Mouse (Mus musculus) c-Kit-positive CD71-positive TER-119-positive erythroid progenitor cells, embryonic 14.5 days (primary cell): ENCODE measurements at regions not wholly inside any gene's neighbourhood (a gene's known extent, or its start where the extent isn't known, plus 50 kb on each side); places are given as distances from the start of the nearest gene placed in this dataset.

Experiments used
- DNase-seq: peaks from one replicate; pipeline ENCODE4 v3.0.0-alpha.2; 2013; ENCODE audit warnings: low spot score

DNA sequence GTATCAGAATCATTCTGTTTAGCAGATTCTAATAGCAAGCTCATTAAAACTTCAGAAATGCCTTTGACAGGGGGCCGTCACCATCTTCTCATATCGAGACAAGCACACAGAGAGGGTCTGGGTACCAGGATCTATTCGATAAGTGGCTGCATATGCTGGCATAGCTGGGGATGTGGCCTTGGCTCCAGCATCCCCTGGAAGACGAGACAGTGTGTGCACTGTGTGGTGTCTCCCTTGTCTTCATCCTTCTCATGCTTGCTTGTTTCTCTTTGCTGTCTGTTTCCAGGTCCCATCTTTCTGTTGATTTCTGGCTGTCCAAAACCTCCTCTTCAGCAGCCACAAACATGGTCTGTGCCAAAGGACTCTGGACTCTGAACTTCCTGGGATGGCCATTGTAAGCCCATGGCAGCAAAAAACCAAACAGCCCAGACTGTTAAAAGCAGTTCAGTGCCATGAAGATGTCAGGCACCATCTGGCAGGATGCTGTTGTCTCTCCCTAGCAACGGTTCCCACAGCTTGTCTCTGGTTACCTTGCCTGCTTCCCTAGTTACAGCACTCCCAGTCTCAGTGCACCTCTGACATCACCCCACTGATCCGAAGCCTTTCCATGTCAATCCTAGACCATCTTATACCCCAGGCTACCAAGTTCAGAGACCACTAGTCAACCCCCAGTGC lies 56.5 kb downstream of the Kctd12 start:
- DNase-seq, result no peak

DNA sequence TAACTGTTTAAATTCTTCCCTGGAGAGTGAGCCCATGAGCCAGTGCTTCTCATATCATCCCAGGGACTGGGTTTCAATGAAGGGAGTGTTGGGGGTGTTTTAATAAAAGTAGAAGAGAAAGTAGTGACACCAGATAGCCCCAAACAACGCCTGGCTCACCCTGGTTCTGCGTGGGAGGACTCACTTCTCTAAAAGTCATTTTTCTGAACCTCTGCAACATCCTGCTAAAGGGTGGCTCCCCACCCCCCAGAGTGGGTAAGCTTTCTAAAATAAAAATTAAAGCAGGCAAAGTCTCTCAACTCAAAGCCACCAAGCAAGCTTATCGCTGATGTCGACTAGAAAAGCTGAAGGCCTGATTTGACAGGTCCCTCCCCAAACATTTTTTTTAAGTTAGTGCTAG lies 57.8 kb downstream of the Kctd12 start:
- DNase-seq, result no peak

DNA sequence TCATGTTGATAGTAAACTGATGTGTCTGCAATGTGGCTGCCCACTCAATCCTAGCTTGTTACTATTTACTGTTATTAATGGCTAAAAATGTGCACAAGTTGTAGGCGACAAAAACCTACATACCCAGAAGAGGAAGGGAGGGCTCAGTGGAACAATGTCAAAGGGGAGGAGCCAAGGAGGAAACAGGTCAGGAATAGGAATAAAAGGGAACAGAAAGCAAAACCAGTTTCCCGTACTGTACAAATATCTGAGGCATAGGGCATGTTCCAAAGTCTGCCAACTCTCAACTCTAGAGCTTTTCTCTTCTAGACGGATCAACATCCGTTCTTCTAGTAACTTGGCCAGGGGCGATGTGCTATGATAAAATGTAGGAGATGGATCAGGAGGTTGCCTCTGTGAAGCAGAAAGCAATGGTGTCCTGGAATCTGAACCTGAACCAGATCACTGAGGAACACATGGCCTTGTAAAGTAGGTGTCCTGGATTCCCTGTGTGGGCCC lies 59.9 kb downstream of the Kctd12 start:
- no peak for DNase-seq

DNA sequence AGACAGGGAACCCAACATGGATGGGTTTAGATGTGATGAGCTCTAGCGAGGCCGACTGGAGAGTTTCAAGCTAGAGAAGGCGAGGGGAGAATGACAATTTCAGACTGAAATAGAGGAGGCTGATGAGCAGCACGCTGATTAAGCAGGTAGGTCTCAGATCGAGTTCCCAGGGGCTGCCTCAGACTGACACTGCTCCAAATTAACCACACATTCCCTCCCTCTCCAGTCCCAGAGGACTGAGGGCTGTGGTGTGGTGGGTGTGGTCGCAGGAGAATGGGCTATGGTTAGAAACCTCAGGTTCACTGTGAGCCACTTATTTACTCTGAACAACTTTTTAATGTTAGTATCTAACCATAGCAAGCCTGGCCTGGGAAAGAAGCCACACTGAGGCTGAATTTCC lies 62.0 kb downstream of the Kctd12 start:
- no peak for DNase-seq

DNA sequence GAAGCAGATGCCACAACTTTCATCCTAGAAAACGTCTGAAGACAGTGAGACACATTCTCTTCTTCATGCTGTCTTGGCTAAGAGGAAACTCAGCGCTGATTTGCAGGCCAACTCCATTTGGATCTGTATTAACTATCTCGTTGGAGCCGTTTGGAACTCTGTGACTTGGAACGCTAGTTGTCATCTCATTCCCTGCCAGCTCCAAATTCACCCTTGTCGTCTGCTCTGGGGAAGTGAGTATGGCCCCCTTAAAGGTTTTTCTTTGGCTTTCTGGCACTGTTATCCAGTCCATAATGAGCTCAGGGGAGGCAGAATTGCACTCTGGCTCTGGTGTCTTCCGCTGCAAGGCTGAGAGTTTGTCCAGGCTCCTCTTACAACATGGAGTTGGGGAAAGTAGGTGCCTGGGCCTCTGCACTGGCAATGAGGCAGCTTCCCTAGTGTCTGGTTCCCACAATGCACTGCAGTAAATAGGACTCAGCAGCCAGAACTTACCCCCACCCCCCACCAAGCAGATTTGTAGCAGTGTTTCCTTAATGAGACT lies 63.1 kb downstream of the Kctd12 start:
- DNase-seq, result no peak

DNA sequence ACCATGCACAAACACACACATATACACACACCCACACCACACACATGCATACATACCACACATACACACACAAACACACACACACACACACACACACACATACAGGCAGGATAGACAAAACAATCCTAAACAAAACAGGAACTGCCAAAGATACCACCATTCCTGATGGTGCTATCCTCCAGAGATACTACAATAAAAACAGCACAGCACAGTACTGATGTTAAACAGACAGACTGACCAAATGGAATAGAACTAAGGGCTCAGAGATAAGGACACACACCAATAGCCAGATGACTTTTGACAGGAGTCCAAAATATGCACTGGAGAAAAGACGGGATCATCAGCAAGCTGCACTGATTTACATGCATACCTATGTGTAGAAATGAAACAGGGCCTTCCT lies 64.5 kb downstream of the Kctd12 start:
- no peak for DNase-seq

DNA sequence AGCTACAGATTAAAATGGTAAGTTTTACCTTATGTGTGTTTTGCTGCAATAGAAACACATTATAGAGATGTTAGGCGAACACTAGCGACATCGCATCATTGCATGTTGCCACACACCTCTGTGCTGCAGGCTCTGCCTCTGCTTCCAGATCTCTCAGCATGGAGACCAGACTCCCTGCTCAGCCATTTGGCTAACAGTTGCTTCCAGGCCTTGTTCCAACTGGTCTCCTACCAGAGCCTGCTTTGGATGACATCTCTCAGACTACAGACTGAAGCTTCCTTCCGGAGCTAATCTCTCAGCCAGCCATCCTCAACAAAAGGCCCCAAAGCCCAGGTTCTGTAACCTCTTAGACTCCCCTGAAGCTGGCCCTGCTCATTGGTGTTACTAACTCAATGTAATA lies 66.5 kb downstream of the Kctd12 start:
- DNase-seq, result no peak

DNA sequence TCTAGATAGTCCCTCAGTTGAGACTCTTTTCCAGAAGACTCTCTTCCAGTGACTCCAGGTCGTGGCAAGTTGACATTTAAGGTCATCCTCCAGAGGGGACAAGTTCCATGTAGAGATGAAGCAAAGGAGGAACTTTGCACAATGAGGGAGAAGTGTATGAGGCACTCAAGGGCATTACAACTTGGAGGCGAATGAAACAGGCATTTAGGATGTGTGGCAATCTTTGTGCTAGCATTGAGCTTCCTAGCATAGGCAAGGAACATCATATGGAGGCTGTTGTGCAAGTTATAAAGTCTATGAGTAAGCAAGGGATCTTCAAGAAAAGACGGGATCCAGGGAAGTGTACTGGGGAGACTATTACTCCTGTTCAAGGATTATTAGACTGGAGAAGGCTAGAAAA lies 70.9 kb downstream of the Kctd12 start:
- DNase-seq, result no peak

DNA sequence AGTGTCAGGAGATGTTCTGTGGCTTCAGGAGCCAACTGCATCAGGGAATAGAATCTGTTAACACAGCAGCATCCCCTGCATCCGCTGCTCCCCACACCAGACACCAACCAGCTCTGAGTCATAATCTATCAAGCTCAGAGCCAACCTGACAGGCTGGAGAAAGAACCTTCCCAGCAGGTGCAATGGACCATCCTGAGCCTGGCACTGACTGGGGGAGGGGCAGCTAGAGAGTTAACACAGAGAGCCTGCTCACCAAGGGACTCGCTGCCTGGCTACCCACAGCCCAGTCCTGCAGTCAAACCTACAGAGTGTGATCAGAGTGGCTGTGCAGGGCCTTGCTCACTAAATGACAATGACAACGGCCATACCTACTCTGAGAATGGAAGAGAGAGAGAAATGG lies 73.4 kb downstream of the Kctd12 start:
- DNase-seq, result no peak

DNA sequence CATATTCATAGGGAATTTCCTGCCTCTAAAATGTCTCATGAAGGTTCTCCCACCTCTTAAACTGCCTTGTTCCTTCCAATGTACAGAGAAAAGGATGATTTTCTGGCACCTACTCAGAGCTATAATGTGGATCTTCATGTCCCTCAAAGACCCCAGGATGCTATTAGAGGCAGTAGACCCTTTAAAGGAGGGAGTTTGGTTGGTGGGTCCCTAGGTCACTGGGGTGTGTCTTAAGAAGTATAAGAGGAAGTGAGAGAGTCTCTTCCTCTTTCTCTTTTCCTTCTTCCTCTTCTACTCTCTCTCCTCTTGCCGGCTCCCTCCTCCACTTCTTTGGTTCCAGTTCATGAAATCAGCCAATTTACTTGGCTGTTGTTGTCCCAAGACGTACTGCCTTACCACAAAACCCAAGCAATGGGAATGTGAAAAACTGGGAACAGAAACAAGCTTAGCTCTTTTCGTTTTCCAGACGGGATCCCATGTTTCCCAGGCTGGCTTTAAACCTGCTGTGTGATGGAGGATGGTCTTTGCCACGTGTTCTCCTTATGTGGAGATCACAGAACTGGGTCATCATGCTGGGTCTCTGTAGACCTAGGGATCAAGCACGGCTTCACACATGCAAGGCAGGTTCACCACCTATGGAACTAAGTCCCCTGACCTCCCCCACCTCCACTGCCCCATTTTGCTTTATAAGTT lies 74.9 kb downstream of the Kctd12 start:
- no peak for DNase-seq

DNA sequence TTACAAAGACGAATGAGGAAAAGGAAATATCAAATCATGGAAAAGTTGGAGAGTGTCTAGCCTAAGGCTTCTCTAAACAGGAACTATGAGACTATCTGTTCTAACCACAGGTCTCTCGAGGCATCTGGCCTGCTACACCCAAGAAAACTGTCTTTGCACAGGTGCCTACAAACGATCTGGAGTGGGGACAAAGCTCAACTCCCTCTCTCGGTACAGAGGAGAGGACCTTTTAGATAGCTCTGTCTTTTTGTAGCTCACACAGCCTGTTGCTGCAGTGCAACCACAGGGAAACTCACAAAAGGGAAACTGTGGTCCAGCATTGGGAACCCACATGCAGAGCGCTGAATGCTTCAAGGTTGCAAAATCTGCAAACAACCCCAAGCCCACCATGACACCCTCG lies 75.6 kb downstream of the Kctd12 start:
- no peak for DNase-seq

DNA sequence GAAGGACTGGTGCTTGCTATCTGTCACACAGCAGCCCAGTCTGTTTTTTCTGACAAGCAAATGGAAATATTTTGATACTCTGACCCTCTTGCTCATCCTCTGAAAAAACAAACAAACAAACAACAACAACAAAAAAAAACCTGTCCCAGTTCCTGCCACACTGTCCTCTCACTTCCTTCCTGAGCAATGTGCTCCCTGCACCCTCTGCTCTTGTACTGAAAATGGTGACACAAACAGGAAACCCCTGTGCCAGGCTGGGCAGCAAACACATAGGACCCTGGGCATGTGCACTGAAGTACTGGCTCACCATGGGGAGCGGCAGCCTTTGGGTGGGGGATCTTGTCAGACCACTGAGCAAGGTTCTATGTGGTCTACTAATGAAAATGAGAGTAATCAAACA lies 76.2 kb downstream of the Kctd12 start:
- DNase-seq, result no peak

DNA sequence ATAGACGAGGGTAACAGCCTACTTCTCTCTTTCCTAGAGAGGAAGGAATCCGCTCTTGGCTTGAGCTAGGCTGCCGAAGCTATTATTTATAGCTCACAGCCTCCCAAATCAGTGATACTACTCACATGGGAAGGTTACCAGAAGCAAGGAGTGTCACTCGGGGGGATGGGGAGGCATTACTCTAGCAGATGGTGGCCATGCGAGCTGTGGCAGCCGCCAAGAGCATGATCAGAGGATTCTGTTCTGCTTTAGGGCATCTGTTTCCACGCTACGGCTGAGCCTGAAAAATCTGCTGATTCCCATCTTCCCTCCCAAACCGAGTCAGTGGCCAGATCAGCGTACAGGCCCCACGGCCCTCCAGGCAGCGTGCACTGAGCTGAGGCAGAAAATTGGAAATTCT lies 79.5 kb downstream of the Kctd12 start:
- no peak for DNase-seq

DNA sequence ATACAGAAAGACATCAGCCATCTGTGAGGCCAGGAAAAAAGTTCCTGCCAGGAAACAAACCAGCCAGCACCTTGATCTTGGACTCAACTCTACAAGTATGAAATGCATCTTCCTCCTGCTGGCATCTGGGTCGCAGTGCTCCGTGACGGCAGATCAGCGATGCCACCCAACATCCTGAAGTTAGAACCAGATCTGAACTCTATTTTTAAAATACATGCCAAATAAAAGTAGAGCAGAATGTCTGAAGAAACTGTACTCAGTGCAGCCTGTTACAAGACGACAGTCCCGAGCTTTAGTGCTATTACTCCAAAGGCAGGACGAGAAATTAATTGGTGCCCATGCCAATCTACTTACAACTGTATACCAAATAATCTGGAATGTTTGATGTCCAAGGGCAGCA lies 80.2 kb downstream of the Kctd12 start:
- no peak for DNase-seq

DNA sequence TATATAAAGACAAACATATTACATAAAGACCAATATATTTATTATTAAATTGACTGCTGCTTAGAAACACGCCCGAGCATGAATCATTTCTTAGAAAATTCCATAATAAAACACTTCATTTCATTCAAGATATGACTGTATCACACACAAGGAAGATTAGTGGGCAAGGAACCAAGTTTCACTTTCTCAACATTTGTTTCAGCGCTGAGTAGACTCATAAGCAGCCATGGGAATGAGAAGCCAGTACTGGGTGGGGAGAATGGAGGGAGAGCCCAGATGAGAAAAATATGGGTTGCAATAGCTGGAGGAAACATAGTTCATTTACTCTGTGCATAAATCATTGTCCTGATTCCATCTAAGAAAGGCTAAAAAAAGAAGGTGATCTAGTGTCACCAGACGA lies 84.0 kb downstream of the Kctd12 start:
- DNase-seq, result no peak

DNA sequence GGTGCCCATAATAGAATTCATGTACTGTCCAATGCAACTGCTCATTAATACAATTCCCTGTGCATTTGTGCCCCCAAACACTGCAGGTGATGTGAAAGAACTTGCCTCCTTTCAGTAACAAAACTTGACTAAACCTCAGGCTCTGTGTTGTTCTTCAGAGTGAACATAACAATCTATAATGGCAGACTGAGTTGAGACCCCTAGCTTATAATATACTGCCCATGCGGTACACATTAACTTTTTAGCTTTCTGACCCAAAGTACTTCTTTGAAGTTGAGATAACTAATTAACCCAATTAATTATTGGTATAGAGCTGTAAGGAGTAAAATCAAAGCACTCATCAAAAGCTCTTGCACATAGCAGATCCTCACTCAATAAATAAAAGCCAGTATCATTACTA lies 85.4 kb downstream of the Kctd12 start:
- DNase-seq, result no peak

DNA sequence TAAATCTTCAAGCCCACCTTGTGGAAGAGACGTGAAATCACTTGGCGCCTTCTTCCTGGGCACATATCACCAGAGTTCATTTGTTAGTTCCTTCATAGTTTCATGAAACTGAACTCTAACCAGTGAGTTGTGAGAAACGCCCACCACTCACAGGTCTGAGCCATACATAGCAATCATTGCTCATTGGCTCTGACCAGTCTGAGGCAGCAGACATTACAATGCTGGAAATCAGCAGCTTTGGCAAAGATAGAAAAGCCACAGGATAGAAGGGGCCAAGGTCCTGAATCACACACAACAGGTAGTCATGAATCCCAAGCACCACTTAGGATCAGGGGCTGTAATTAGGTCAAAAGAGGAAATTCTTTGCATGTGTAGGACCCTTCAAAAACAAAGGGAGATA lies 85.9 kb downstream of the Kctd12 start:
- no peak for DNase-seq

DNA sequence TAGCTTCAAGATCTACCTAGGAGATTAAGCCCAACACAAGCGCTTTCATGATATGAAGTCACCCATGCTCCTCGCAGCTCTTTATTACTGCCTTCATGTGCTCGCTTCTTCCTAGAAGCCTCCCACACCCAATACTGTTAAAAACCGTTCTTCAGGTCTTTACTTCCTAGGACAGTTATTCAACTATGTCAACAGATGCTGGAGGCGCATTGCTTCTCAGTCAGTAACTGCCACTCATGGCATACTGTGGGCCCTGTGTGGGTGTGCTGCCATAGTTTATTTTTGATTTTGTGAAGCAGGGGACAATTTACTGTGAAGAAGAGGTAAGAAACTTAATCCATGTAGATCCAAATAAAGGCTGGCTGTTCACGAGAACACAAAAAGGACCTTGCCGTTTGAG lies 89.2 kb downstream of the Kctd12 start:
- no peak for DNase-seq

DNA sequence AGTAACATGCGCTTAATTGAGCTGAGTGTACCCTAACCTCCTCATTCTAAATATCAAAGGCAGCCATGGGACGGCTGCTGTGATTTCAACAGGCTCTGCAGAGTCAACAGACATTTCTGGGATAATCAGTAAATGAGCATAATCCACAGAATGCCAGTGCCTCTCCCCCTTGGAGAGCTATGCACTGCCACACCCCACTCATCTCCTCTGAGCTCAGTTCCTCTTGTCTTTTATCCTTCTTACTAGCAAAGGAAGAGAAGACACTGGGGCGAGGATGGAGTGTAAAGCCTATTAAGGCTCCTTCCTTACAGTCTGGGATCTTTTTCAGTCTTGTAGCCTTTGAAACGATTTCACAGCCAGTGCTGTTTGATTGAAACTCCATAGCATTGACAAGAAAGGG lies 90.9 kb downstream of the Kctd12 start:
- DNase-seq, result no peak

DNA sequence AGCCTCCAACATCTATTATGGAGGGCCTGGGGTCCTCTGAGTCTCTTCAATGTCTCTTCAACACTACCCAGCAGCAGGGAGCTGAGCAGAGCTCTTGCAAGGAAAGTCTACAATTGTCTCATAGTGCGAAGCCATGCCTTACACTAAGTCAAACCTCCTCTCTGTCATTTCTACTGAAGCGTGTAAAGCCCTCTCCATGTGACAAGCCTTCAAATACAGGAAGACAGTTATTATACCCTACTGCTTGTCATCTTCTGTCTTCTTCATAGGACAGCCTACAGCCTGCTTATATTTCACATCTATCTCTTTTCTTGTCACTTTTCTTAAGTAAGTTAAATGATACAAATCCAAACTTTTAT lies 97.2 kb downstream of the Kctd12 start:
- DNase-seq, result no peak

DNA sequence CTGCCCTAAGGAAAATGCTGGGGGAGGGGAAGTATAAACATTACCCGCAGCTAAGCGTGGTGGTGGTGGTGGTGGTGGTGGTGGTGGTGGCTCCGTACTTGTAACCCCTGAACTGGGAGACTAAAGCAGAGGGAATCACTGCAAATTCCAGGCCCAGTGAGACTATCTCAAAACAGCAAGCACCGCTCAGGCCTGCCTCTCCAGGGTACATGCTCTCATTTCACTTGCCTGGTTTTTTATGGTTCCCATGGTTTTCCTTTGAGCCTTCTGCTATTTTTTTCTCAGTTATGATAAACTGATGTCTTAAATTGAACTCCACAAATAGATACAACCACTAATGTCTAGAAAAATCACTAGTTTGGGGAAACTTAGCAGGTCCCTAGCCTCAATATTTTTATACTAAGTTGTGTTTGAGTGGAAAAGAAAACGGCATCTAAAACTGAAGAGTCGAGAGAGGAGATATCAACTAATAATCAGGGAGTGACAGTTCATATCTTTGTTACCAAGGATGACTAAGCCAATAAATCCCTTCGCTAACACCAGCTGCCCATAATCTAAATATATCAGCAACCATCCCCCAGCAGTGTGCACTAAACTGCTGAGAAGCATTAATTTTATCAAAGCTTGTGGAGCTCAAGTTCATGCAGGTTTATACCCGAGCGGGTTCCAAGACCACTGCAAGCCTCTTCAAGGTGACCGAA lies 97.7 kb downstream of the Kctd12 start:
- DNase-seq, result no peak

DNA sequence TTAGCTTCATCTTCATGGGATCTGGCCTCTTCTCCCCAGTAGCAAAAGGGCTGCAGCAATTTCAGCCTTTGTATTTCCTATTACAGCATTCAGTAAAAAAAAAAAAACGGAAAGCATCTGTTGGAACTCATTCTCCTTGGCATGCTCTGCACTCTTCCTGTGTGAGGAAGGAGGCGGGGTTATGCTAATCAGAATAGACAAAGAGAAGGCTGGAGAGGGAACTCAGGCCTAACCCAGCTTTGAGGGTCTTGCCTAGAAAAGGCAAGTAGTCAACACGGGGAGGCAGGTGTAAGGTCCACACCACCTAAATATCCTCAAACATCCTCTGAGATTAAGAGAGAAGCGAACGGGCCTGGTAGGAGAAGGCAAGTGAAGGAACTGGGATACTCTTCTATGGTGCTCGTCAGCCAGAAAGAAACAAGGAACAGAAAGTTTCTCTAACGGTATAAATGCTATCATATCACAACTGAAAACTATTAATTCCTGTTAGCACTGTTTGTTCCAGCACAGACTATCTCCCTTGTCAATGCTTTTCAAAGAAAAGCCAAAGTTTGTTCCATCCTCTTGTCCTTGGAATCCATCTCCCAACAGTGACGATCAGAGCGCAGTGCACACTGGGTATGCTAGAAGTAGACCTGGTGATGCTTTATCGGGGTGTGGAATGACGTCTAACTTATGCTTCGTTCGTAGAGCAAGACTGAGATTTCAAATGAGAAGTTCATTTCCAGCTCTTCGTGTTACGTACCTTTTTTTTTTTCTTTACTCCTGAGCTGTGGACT lies 98.9 kb downstream of the Kctd12 start:
- DNase-seq, result no peak
